Mouse (Mus musculus): ENCODE results near the gene Tbx18. TPM values are rescaled to one million over a fixed set of nuclear protein-coding genes. Genes with fewer than 3 reads are reported as not detected.

Tbx18 gene
- total RNA-seq, 2 experiments from 2014 or later = 1.7 to 2.5 TPM

GRCm38 (mm10) chr9:87733732-87734131 is 2.7 kb upstream of the Tbx18 start:
- TF ChIP-seq CTCF (IDR thresholded peaks at IDR 0.05) = no peak
- Histone ChIP-seq H3K27ac (no peak overlapping the region), H3K4me3 (no peak overlapping the region)
- no peak for DNase-seq (ENCODE audit: extremely low spot score in 1 of 2, low spot score in 2 of 2)
- intact Hi-C loops (cut with DNase I) = no loop called here

GRCm38 (mm10) chr9:87733236-87733630 is 2.2 kb upstream of the Tbx18 start:
- Histone ChIP-seq H3K4me3 (no peak overlapping the region), H3K27ac (no peak overlapping the region)
- DNase-seq (ENCODE audit: extremely low spot score in 1 of 2, low spot score in 2 of 2) = no peak
- TF ChIP-seq CTCF (IDR thresholded peaks at IDR 0.05) = no peak; the same call in 1 of the 2 replicates
- intact Hi-C loops (cut with DNase I) = no loop called here

GRCm38 (mm10) chr9:87732416-87733235 is 1.6 kb upstream of the Tbx18 start:
- TF ChIP-seq CTCF (IDR thresholded peaks at IDR 0.05) = no peak
- intact Hi-C loops (cut with DNase I) = no loop called here
- Histone ChIP-seq H3K4me3 (no peak overlapping the region), H3K27ac (no peak overlapping the region)
- DNase-seq (ENCODE audit: extremely low spot score in 1 of 2, low spot score in 2 of 2) = no peak

GRCm38 (mm10) chr9:87730271-87730960 is 644 bp downstream of the Tbx18 start:
- no peak for TF ChIP-seq CTCF (IDR thresholded peaks at IDR 0.05)
- peak; percentile 18 to 22 for DNase-seq (ENCODE audit: extremely low spot score in 1 of 2, low spot score in 2 of 2)
- Histone ChIP-seq H3K4me3 (peak overlapping the region; percentile 33), H3K27ac (no peak overlapping the region)
- intact Hi-C loops (cut with DNase I) = no loop called here

GRCm38 (mm10) chr9:87729316-87730270 is 1.5 kb downstream of the Tbx18 start:
- Histone ChIP-seq H3K27ac (no peak overlapping the region), H3K4me3 (peak overlapping the region; percentile 33)
- no peak for TF ChIP-seq CTCF (IDR thresholded peaks at IDR 0.05)
- intact Hi-C loops (cut with DNase I) = no loop called here
- peak in 1 of 2 experiments; percentile 13 for DNase-seq (ENCODE audit: extremely low spot score in 1 of 2, low spot score in 2 of 2)

GRCm38 (mm10) chr9:87728107-87728506 is 3.0 kb downstream of the Tbx18 start:
- H3K4me3 ChIP-seq = no peak overlapping the region
- H3K27ac ChIP-seq = no peak overlapping the region
- intact Hi-C loops (cut with DNase I) = no loop called here
- no peak for TF ChIP-seq CTCF (IDR thresholded peaks at IDR 0.05)
- no peak for DNase-seq (ENCODE audit: extremely low spot score in 1 of 2, low spot score in 2 of 2)

- Histone ChIP-seq H3K27ac (no peak overlapping the region), H3K4me3 (no peak overlapping the region)
- DNase-seq (ENCODE audit: extremely low spot score in 1 of 2, low spot score in 2 of 2) = no peak
- TF ChIP-seq CTCF (IDR thresholded peaks at IDR 0.05) = no peak
- intact Hi-C loops (cut with DNase I) = no loop called here
Measured at GRCm38 (mm10) chr9:87727155-87727953, 3.7 kb downstream of the Tbx18 start.

GRCm38 (mm10) chr9:87721793-87722192 is 9.3 kb downstream of the Tbx18 start:
- Histone ChIP-seq H3K4me3 (no peak overlapping the region), H3K27ac (no peak overlapping the region)
- TF ChIP-seq CTCF (IDR thresholded peaks at IDR 0.05) = no peak
- intact Hi-C loops (cut with DNase I) = no loop called here
- DNase-seq (ENCODE audit: extremely low spot score in 1 of 2, low spot score in 2 of 2) = no peak

GRCm38 (mm10) chr9:87710360-87710759 is 20.7 kb downstream of the Tbx18 start:
- no peak for DNase-seq (ENCODE audit: extremely low spot score in 1 of 2, low spot score in 2 of 2)
- Histone ChIP-seq H3K27ac (no peak overlapping the region), H3K4me3 (no peak overlapping the region)
- no peak for TF ChIP-seq CTCF (IDR thresholded peaks at IDR 0.05)
- intact Hi-C loops (cut with DNase I) = no loop called here

GRCm38 (mm10) chr9:87708151-87708550 is 22.9 kb downstream of the Tbx18 start:
- intact Hi-C loops (cut with DNase I) = loop anchor here (1.0 to 5.0 kb wide), 2 partner anchors 364 to 514 kb away; no protein-coding TSS in a partner anchor
- Histone ChIP-seq H3K27ac (no peak overlapping the region), H3K4me3 (no peak overlapping the region)
- TF ChIP-seq CTCF (IDR thresholded peaks at IDR 0.05) = peak; percentile 77
- DNase-seq (ENCODE audit: extremely low spot score in 1 of 2, low spot score in 2 of 2) = peak; percentile 26 to 58

- Histone ChIP-seq H3K4me3 (no peak overlapping the region), H3K27ac (no peak overlapping the region)
- intact Hi-C loops (cut with DNase I) = no loop called here
- no peak for TF ChIP-seq CTCF (IDR thresholded peaks at IDR 0.05)
- DNase-seq (ENCODE audit: extremely low spot score in 1 of 2, low spot score in 2 of 2) = no peak
Measured at GRCm38 (mm10) chr9:87702267-87702666, 28.8 kb downstream of the Tbx18 start.

All from left cerebral cortex, adult 2 months (tissue).